Mouse (Mus musculus) large intestine, adult 2 months (tissue): ENCODE measurements at regions not wholly inside any gene's neighbourhood (a gene's known extent, or its start where the extent isn't known, plus 50 kb on each side); places are given as distances from the start of the nearest gene placed in this dataset.

Experiments
- DNase-seq: peaks from one replicate; pipeline ENCODE4 v3.0.0-alpha.2; 2012; ENCODE audit warnings: low read depth, low spot score
- WGBS: fragments of 180-500 bp; shearing (Covaris S2); methylation state at CpG from one replicate; pipeline ENCODE4 v1.1.7; 2018; 5-methylcytosine and 5-hydroxymethylcytosine counted together

DNA sequence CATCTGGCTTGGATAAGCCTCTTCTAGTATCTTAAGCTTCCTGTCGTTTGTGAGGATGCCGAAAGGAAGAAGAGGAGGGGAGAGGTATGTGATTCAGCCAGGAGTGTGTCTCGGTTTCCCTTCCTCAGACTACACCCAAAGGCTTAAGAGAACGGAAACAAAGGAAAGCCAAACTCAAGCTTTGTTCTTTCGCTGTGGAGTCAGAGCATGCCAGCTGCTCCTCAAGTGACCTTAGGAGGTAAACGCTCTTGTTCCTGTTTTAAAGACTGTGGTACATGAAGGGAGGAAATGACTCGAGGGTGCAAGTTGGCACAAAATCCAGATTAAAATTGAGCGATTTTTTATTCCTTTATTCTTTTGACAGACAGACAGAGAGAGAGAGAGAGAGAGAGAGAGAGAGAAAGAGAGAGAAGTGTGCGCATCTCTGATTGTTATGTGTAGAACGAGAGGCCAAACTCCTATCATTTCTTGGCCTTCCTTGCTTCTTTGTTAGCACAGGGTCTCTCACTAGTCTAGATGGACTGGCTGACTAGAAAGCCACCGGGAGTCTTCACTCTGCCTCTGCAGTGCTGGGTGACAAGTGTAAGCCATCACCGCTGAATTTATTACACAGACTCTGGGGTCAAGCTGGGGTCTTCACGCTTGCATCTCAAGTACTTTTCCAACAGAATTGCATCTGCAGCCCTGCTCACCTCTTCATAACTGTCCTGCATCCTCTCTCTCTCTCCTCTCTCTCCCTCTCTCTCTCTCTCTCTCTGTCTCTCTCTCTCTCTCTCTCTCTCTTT lies 151.5 kb upstream of the Pde3a start:
- no peak for DNase-seq
- 63% methylated on average over 13 of the region's 13 CpGs for WGBS

DNA sequence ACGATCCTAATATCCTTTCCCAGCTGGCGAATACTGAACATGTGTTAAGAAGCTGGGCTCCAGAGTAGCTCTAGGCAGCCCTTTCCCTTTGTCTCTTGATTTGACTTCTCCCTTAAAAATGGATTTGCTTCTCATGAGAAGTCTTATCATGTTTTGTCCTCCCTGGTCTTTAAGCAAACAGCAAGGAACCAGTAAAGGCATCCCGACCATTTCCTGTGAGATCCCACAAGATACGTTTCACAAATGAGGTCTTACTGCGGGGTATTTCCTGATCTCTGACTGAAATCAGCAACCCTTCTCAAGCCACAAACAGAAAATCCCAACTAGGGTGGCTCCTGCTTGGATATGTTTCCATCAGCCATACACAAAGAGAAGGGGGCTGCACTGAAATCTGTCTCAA lies 130.8 kb upstream of the Pde3a start:
- WGBS = 68% methylated on average over 5 of the region's 5 CpGs

GRCm38 (mm10) chr6:141126614-141127396 lies 122.3 kb upstream of the Pde3a start:
- no peak for DNase-seq
- WGBS = 28% methylated on average over 10 of the region's 10 CpGs

More for the DNA sequence above, 130.8 kb upstream of the Pde3a start:
- no peak for DNase-seq

DNA sequence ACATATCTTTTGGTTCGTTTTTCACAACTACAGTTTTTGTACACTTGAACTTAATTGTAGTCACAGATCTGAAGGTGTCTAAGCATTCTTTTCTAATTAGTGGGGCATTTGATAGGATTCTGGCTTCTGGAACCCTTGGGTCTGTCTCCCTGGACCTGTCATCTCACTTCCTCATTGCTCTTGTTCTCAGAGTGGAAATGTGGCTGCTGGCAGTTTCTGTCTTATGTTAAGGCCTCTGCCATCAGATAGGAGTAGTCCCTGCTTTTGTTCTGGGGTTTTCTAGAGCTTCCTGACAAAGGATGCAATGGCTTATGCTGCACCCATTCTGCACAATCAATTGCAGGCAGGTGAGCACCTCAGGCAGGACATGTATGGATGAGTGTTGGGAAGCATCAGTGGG lies 119.5 kb upstream of the Pde3a start:
- WGBS = 80% methylated on average over 1 of the region's 1 CpGs
- no peak for DNase-seq

- DNase-seq = no peak
- 31% methylated on average over 6 of the region's 6 CpGs for WGBS
Observed at GRCm38 (mm10) chr6:141134176-141134575, 114.9 kb upstream of the Pde3a start.

DNA sequence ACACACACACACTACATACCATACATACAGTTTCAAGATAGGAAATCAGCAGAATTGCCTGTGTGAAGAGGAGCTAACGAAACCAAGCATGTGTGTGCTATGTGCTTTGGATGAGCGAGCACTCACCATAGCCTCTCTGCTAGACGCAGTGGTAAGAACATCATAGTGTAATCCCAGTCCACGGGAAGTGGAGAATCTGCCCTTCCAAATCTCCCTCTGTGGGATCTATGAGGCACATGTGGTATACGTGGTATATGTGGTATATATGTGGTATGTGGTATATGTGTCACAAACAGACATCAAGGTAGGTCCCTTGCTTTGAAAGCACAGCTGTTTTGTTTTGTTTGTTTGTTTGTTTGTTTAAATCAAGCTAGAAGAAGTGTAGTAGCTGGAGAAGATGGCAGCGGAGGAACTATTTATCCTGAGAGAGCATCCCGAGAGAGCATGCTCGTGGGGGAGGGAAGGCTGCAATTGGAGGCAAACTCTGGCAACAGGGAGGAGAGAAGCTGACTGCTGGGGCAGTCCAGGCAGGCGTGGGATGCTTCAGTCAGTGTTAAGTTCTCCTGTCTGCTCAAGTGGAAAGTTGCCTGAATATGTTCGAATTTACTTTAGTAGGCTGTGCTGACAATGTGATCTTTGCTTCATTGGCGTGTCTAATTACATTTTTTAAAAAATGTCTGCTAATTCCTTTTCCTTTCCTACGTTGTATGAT lies 112.2 kb upstream of the Pde3a start:
- 81% methylated on average over 12 of the region's 12 CpGs for WGBS
- no peak for DNase-seq

- DNase-seq = no peak
- WGBS = 94% methylated on average over 22 of the region's 22 CpGs
Observed at GRCm38 (mm10) chr6:141141016-141141415, 108.1 kb upstream of the Pde3a start.

DNA sequence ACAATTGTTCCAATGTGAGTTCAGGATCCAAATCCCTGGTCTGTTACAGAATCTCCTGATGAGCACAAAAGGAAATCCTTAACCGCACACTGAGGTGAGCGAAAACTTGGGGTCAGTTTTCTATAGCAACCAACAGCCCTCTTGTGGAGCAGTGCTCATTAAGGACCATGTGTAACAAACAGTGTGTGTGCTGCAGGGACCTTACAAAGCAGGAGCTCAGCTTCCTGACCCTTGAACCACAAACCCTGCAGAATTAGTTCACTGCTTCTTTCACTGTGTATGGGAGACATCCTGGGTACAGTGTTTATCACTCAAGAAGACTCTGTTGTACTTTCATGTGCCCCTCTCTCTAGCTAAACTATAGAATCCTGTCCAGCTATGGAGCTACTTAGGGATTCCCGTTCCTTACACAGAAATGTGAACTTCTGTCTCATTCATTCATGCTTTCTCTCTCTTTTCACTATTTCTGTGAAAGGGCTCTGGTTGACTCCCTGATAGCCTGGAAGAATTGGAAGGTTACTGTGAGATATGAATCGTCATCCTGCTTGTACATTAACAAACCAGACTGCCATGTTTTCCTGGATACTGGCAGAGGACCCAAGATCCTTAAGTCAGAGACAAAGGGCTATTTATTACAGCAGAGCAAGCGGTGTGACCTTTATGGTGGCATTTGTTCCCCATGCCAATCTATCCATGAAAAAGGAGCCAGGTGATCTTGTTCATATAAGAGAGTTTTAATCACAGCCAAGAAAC lies 100.5 kb upstream of the Pde3a start:
- WGBS = 60% methylated on average over 5 of the region's 5 CpGs
- no peak for DNase-seq

DNA sequence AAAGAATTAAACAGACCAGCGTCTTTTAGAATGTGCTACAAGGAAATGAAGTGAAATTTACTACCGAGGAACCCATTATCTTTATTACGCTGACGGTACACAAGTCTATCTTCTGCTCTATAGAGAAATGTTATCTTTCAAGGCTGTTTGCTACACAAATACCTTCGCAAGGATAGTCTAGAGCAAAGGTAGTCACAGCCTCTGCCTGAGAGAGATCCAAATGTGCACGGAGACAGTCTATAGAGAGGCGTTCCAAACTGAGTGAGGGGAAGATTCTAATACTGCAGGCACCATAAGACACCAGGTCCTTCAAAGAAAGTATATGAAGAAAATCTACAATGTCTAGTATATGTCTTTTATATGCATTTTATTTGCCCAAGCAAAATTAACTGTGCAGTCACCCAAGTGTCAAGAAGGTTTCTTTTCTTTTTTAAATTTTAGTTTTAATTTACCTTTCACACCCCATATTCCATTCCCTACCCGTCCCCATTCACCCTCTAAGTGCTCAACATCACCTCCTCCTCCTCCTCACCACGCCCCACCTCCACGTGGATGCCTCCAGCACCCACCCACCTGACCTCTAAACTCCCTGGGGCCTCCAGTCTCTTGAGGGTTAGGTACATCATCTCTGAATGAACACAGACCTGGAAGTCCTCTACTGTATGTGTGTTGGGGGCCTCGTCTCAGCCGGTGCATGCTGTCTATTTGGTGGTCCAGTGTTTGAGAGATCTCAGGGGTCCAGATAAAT lies 99.7 kb upstream of the Pde3a start:
- WGBS = 47% methylated on average over 12 of the region's 12 CpGs
- peak; percentile 18 for DNase-seq

GRCm38 (mm10) chr6:141159326-141159725 lies 89.7 kb upstream of the Pde3a start:
- DNase-seq = no peak
- 60% methylated on average over 5 of the region's 5 CpGs for WGBS

- 55% methylated on average over 3 of the region's 3 CpGs for WGBS
- no peak for DNase-seq
Observed at GRCm38 (mm10) chr6:141161626-141162233, 87.3 kb upstream of the Pde3a start.

- WGBS = 65% methylated on average over 3 of the region's 3 CpGs
- DNase-seq = no peak
Observed at GRCm38 (mm10) chr6:141167270-141167669, 81.8 kb upstream of the Pde3a start.

DNA sequence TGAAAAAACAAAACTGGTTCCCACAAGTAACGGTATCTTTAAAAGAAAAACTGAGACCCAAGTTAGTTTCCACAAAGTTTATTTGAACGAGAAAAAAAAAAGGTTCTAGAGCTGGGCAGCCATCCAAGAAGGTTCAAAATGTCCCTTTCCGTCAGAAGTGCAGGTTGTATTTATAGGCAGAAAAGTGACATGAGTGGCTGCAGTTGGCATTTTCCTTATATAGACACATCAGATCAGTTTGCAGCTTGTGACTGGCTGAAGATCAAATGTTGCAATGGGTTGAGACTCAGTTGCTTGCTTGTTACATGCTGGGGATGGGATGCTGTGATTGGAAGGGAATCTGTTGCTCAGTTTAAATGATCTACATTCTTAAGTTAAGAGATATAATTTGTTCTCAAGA lies 80.7 kb upstream of the Pde3a start:
- no peak for DNase-seq
- 7% methylated on average over 3 of the region's 3 CpGs for WGBS

DNA sequence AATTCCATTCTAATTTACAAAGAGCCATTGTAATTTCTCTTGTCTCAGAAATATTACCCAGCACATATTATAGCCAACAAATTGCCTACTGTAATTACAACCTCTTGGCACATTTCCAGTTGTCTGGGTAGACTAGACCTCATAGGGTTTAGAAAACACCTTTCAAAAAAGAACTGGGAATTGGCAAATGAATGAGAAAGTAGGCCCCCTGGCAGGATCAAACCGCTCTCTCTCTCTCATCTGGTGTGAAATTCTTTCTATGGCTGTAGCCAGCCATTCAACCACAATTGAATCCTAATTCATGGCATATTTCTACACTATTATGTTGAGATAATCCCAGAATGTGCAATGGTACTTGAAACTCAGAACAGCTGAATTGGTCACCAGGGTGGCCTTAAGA lies 65.3 kb upstream of the Pde3a start:
- WGBS = 95% methylated on average over 1 of the region's 1 CpGs
- no peak for DNase-seq

DNA sequence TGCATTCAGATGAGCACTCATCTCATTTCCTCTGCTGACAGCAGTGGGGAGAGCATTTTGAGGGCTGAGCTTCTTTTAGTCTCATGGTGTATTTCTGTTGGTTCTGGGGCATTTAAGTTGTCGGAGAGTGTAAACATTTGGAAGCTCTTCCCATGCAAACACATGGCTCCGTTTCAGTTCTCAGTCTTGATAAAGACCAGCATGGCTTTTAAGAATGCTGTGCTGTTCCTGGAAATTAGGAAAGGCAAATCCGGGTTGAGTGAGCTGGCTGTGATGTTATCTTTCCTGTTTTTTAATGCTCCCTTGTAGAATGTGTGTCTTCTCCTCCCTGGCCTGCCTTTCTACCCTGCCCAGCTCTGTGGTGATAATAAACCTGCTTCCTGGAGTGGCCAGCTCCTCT lies 61.0 kb upstream of the Pde3a start:
- WGBS = 48% methylated on average over 3 of the region's 3 CpGs
- no peak for DNase-seq

DNA sequence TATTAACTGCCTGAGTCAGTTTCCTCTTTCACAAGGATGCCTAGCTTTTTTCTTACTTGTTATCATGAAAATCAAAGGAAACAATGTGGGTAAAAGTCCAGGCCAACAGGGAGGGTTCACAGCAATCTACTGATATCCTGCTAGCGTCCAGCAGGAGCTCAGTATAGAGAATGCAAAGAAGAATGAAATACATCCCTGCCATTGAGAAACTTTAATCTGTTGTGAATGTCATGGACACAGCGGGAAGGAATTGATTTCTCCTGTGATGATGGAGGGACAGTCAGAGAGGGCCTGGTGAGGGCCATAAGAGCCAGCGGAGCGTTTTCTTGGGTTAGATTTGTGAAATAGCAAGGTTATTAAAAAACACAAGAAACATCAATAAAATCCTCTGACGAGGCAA lies 60.0 kb upstream of the Pde3a start:
- WGBS = 77% methylated on average over 5 of the region's 5 CpGs
- DNase-seq = no peak

DNA sequence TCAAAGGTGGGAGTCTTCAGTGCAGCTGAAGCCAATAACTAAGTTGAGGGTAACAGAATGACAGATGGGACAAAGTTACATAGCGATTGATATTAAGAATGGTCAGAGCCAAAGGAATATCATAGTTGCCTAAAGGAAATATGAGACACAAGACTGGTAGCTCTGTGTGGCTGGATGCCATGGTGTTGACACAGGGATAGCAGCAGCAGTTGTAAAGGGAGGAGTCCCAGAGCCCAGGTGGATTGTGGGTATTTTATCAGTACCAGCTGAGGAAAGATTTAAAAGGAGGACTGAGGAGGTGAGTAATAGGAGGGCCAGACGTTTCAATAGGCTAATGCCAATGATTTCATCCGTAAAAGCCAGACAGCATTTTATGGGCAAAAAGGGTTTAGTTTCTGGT lies 59.4 kb upstream of the Pde3a start:
- DNase-seq = no peak
- WGBS = 67% methylated on average over 3 of the region's 3 CpGs

DNA sequence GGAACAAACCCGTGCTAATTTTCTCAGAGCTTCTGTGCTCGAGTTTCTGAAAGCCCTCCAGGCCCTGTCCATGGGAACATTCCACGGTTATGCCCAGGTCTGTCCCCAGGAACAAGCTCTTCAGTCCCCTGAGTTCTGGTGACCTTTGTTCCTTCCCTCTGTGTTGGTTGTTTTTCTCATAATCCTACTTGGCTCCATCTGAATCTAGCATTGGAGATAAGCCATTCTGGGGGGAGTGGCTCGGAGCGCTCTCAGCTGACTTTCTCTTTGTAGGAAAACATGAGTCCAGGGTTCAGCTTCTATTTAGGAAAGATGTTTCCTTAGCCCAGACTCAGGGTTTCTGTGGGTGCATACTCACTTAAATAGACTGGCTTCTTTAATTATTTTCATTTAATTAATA lies 58.7 kb upstream of the Pde3a start:
- WGBS = 23% methylated on average over 5 of the region's 5 CpGs
- peak; percentile 28 for DNase-seq

DNA sequence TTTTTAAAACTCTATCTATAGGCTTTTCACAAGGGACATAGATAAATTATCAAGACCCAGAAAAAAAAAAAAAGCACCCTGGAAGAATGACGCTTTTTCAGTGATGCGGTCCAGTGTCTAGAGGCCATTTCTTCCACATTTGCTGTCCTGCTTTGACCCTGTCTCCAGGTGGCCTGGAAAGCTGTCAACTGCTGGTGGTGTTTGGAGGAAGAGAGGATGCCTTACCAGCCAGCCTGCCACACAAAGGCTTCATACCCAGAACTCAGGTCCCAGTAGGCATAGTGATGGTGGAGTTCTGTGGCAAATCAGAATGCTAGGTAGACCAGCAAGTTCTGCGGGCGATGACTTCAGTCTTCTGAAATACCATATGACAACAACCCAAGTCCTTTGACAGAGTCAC lies 51.6 kb upstream of the Pde3a start:
- 96% methylated on average over 4 of the region's 4 CpGs for WGBS
- DNase-seq = no peak
